Mouse (Mus musculus) forebrain, embryonic 14.5 days (tissue): Measurements from ENCODE around the gene Wdr66. TPM values are rescaled to one million over a fixed set of nuclear protein-coding genes. Genes with fewer than 3 reads are reported as not detected.
A peak's percentile ranks its signal among the peaks of the same experiment; 100 is the strongest.

ENCODE experiments used
- ATAC-seq: fragments of 200-750 bp; cut with Nextera tagmentation; 2 replicates; pipeline ENCODE4 v1.8.0; 2017; ENCODE audit warnings: mild to moderate bottlenecking, moderate library complexity
- DNase-seq: peaks from one replicate; pipeline ENCODE4 v3.0.0-alpha.2; 2015; ENCODE audit warnings: low spot score
- H3K27ac ChIP-seq: fragments of 300-500 bp; sonication (generic); 2 replicates; pipeline ENCODE4 v1.5.1; 2014; ENCODE audit warnings: low read depth, mild to moderate bottlenecking, control low read depth, low read length, moderate library complexity
- H3K27me3 ChIP-seq: fragments of 300-500 bp; sonication (generic); replicated peaks from 2 replicates; pipeline ENCODE4 v1.6.1; 2014; ENCODE audit warnings: low read length, control low read depth, mixed read lengths; ENCODE audit not compliant: control insufficient read depth, insufficient read depth
- H3K36me3 ChIP-seq: fragments of 300-500 bp; sonication (generic); 2 replicates; pipeline ENCODE4 v1.6.1; 2014; ENCODE audit warnings: low read length, control low read depth; ENCODE audit not compliant: control insufficient read depth, insufficient read depth
- H3K4me1 ChIP-seq: fragments of 300-500 bp; sonication (generic); 2 replicates; pipeline ENCODE4 v1.6.1; 2014; ENCODE audit warnings: antibody characterized with exemption, low read length, control low read depth; ENCODE audit not compliant: control insufficient read depth, insufficient read depth
- H3K4me2 ChIP-seq: fragments of 300-500 bp; sonication (generic); 2 replicates; pipeline ENCODE4 v1.6.1; 2014; ENCODE audit warnings: mild to moderate bottlenecking, control low read depth, low read length
- H3K4me3 ChIP-seq: fragments of 300-500 bp; sonication (generic); 2 replicates; pipeline ENCODE4 v1.5.1; 2014; ENCODE audit warnings: low read depth, low read length, control low read depth
- H3K9ac ChIP-seq: fragments of 300-500 bp; sonication (generic); 2 replicates; pipeline ENCODE4 v1.6.1; 2014; ENCODE audit warnings: mild to moderate bottlenecking, low read length, control low read depth, moderate library complexity
- H3K9me3 ChIP-seq: fragments of 300-500 bp; sonication (generic); replicated peaks from 2 replicates; pipeline ENCODE4 v1.6.1; 2016; ENCODE audit warnings: low read length, control low read depth, mixed read lengths; ENCODE audit not compliant: control insufficient read depth
- WGBS: fragments of 180-500 bp; shearing (Covaris S2); extraction: QIAGEN DNeasy Blood & Tissue Kit; methylation state at CpG from one replicate; pipeline ENCODE4 v1.1.7; 2014; 5-methylcytosine and 5-hydroxymethylcytosine counted together
- polyA plus RNA-seq: library from polyadenylated mRNA; unstranded; fragments of >200 nt; fragmentation: Nextera tagmentation; extraction: Ambion mirVana; gene quantifications from 2 replicates; pipeline ENCODE4 v1.2.1, GENCODE M21; 2014

Wdr66 gene
- polyA plus RNA-seq, 1 experiment from 2014 or later, result 2.4 TPM

- Histone ChIP-seq H3K36me3 (no peaks in the 10 kb centered on the region), H3K4me2 (no peak overlapping the region), H3K4me1 (no peaks in the 10 kb centered on the region), H3K27me3 (no peaks in the 10 kb centered on the region), H3K9ac (no peak overlapping the region), H3K9me3 (no peaks in the 10 kb centered on the region), H3K4me3 (no peak overlapping the region), H3K27ac (no peak overlapping the region)
- no peak for ATAC-seq
- peak; percentile 60 for DNase-seq
- WGBS, result 26% methylated on average over 6 of the region's 6 CpGs
Measured at GRCm38 (mm10) chr5:123317992-123318391, 66.1 kb downstream of the Wdr66 start.

GRCm38 (mm10) chr5:123320136-123320535, 68.2 kb downstream of the Wdr66 start:
- H3K9ac ChIP-seq, result no peak overlapping the region
- H3K4me2 ChIP-seq, result no peak overlapping the region
- no peak overlapping the region for H3K4me3 ChIP-seq
- DNase-seq, result no peak
- H3K4me1 ChIP-seq, result peaks cover 5% of the 10 kb centered on the region; the same call in 1 of the 2 replicates
- ATAC-seq, result no peak
- no peaks in the 10 kb centered on the region for H3K27me3 ChIP-seq
- no peaks in the 10 kb centered on the region for H3K36me3 ChIP-seq
- no peaks in the 10 kb centered on the region for H3K9me3 ChIP-seq
- no peak overlapping the region for H3K27ac ChIP-seq
- 92% methylated on average over 3 of the region's 3 CpGs for WGBS

GRCm38 (mm10) chr5:123324242-123324641, 72.3 kb downstream of the Wdr66 start:
- no peak overlapping the region for H3K4me3 ChIP-seq
- 5% methylated on average over 15 of the region's 15 CpGs for WGBS
- H3K9me3 ChIP-seq, result no peaks in the 10 kb centered on the region
- no peak overlapping the region for H3K27ac ChIP-seq
- DNase-seq, result peak; percentile 61
- H3K27me3 ChIP-seq, result no peaks in the 10 kb centered on the region
- peaks cover 14% of the 10 kb centered on the region for H3K4me1 ChIP-seq
- H3K9ac ChIP-seq, result peak overlapping the region; percentile 47
- H3K4me2 ChIP-seq, result peak overlapping the region; percentile 36
- ATAC-seq, result peak; percentile 26; the same call in 1 of the 2 replicates
- no peaks in the 10 kb centered on the region for H3K36me3 ChIP-seq

GRCm38 (mm10) chr5:123326006-123326750, 74.3 kb downstream of the Wdr66 start:
- H3K4me1 ChIP-seq, result peaks cover 14% of the 10 kb centered on the region
- DNase-seq, result peak; percentile 54
- H3K4me3 ChIP-seq, result no peak overlapping the region
- H3K9me3 ChIP-seq, result no peaks in the 10 kb centered on the region
- no peak overlapping the region for H3K9ac ChIP-seq
- 57% methylated on average over 15 of the region's 15 CpGs for WGBS
- H3K4me2 ChIP-seq, result no peak overlapping the region
- H3K36me3 ChIP-seq, result no peaks in the 10 kb centered on the region
- H3K27ac ChIP-seq, result no peak overlapping the region; the same call in 1 of the 2 replicates
- H3K27me3 ChIP-seq, result no peaks in the 10 kb centered on the region
- ATAC-seq, result no peak

DNA sequence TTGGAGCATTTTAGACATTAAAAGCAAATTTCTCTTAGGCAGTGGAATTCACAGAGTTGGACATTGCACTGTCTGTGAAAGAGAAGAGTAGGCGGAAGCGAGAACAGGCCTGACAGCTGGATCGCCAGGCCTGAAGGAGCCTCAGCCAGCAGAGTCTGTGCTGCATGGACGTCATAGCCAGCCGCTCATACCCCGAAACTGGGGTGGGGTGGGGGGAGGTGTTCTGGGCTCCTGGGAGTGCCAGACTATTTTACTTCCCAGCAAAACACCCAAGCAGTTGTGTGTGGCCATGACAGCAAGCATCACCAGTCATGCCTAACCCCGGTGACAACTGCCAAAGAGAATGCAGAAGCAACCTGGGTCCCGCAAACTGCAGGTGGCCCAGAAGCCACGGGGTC, 74.8 kb downstream of the Wdr66 start:
- no peak for ATAC-seq
- DNase-seq, result no peak
- Histone ChIP-seq H3K4me1 (peaks cover 14% of the 10 kb centered on the region), H3K4me2 (no peak overlapping the region), H3K4me3 (no peak overlapping the region), H3K9ac (no peak overlapping the region), H3K9me3 (no peaks in the 10 kb centered on the region), H3K27me3 (no peaks in the 10 kb centered on the region), H3K36me3 (no peaks in the 10 kb centered on the region), H3K27ac (no peak overlapping the region)
- 81% methylated on average over 9 of the region's 9 CpGs for whole genome bisulfite sequencing

- H3K4me1 ChIP-seq, result peaks cover 14% of the 10 kb centered on the region
- ATAC-seq (no peak), DNase-seq (no peak)
- 85% methylated on average over 8 of the region's 8 CpGs for WGBS
- H3K27me3 ChIP-seq, result no peaks in the 10 kb centered on the region
- H3K27ac ChIP-seq, result no peak overlapping the region
- H3K4me3 ChIP-seq, result no peak overlapping the region
- no peaks in the 10 kb centered on the region for H3K9me3 ChIP-seq
- H3K9ac ChIP-seq, result no peak overlapping the region
- H3K4me2 ChIP-seq, result no peak overlapping the region
- H3K36me3 ChIP-seq, result no peaks in the 10 kb centered on the region
Measured at GRCm38 (mm10) chr5:123327686-123328085, 75.8 kb downstream of the Wdr66 start.

DNA sequence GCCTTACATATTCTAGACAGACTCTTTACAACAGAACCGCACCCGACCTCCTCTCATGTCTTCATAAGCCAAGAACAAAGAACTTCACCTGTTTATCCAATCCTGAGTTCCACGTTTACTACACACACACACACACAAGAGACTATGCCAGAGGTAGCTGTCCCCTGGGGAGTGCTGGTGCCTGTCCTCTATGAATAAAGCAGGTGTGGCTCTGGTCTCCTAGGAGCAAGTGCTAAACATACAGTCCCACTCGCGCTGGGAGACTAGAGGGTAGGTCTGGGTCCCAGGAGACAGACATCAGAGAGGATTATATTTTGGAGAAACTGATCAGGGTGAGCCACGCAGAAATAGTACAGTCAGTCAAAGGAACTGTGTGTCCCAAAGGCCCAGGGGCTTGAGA, 81.7 kb downstream of the Wdr66 start:
- 82% methylated on average over 6 of the region's 6 CpGs for WGBS

DNA sequence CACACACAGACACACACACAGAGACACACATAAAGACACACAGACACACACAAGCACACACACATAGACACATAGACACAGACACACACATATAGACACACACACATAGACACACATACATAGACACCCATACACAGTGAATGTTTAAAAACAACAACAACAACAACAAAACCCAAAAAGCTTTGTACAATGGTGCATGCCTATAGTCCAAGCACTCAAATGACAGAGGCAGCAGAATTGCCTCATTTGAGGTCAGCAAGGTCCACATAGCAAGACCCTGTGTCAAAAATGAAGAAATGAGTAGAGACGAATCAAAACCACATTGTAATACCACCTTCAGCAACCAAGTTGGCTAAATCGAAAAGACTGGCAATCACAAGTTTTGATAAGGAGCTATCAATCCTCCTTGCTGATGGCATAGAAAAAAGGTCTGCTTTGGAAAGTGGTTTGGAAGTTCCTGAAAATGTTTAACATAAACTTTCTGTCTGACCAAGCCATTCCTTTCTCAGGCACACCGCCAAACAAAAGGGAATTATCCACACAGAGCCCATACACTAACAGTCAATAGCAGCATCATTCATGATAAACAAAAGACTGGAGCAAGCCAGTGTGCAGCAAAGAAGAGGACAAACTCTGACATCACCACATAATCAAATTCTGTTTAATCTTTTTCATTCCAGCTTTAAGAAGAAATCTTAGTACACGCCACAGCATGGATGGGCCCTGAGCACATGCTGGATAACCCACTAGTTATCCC, 84.5 kb downstream of the Wdr66 start:
- H3K4me2 ChIP-seq, result no peak overlapping the region
- H3K4me3 ChIP-seq, result no peak overlapping the region
- 43% methylated on average over 4 of the region's 4 CpGs for WGBS
- DNase-seq (no peak), ATAC-seq (no peak)
- no peaks in the 10 kb centered on the region for H3K4me1 ChIP-seq
- H3K9ac ChIP-seq, result no peak overlapping the region
- no peaks in the 10 kb centered on the region for H3K36me3 ChIP-seq
- H3K9me3 ChIP-seq, result no peaks in the 10 kb centered on the region
- no peak overlapping the region for H3K27ac ChIP-seq
- no peaks in the 10 kb centered on the region for H3K27me3 ChIP-seq

More for the DNA sequence above, 81.7 kb downstream of the Wdr66 start:
- Histone ChIP-seq H3K36me3 (no peaks in the 10 kb centered on the region), H3K4me1 (no peaks in the 10 kb centered on the region), H3K4me3 (no peak overlapping the region), H3K27ac (no peak overlapping the region), H3K9ac (no peak overlapping the region), H3K9me3 (no peaks in the 10 kb centered on the region), H3K4me2 (no peak overlapping the region), H3K27me3 (no peaks in the 10 kb centered on the region)
- no peak for DNase-seq
- ATAC-seq, result no peak

DNA sequence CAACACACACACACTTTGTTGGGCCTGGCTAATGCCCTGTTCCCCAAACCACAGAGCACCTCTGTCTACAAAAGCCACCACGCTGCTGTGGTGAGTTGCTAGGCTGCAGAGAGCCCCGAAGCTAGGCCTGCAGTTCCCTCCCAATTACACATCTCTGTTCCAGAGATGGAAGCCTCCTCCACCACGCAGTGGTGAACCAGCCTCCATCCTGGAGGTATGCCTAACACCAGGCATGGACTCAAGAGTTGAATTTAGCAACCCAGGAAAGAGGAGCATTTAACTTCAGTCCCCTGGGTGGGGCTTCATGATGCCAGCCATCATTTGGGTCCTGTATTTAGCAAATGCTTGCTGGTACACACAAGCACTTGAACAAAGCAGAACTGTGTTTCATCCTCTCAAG, 86.6 kb downstream of the Wdr66 start:
- Histone ChIP-seq H3K4me2 (no peak overlapping the region), H3K36me3 (no peaks in the 10 kb centered on the region), H3K4me1 (no peaks in the 10 kb centered on the region), H3K4me3 (no peak overlapping the region), H3K9me3 (no peaks in the 10 kb centered on the region), H3K9ac (no peak overlapping the region), H3K27me3 (no peaks in the 10 kb centered on the region), H3K27ac (no peak overlapping the region)
- ATAC-seq (no peak), DNase-seq (no peak)
- 79% methylated on average over 3 of the region's 3 CpGs for WGBS
